ENCODE assay signal across 19 mouse cellular contexts in genomic region chr1:137428110-137428509, GRCm38 (mm10).
DNase-seq lines count a peak whose midpoint lies in the region; ATAC-seq lines count a peak whose summit lies in the region.
"Had no signal": no experiment of that assay in that cellular context is flagged by ENCODE, and none has a peak within 500 bp of the region (broad histone marks: within the 10 kb centered on the region; RNA-seq: fewer than 3 reads in every experiment).

No protein-coding gene starts in this region.

- peak; percentile 97 for ATAC-seq in frontal cortex, adult (ENCODE audit: low TSS enrichment)
- ATAC-seq: forebrain, embryonic 13.5 days; inflammation-experienced regulatory T-cells, adult 6 months had no signal

- no peak for DNase-seq in frontal cortex, postnatal 14 days (ENCODE audit: low spot score in 2 of 2)
- peak; percentile 28 for DNase-seq in left cerebral cortex, adult 11 months (ENCODE audit: low spot score)
- DNase-seq in left cerebral cortex, postnatal 4 days, result no peak
- peak; percentile 45 for DNase-seq in right cerebral cortex, adult 18-20 months
- no peak for DNase-seq in right cerebral cortex, postnatal 14 days
- no peak for DNase-seq in spleen, postnatal 36 days (ENCODE audit: low spot score in 2 of 2)
- DNase-seq: adrenal gland, postnatal 10 days; cerebellum, adult 2 months; cerebellum, postnatal 25 days; gastrocnemius, adult 2 months; heart, postnatal 4 days; kidney, adult 18-20 months; kidney, postnatal 4 days; right cerebral cortex, postnatal 4 days; thymus, adult 2 months; thymus, postnatal 4 days had no signal

- intact Hi-C loops in left cerebral cortex, postnatal 4 days (cut with DNase I), result no loop called here

Comparison
In these comparisons a context has a peak if more than half of its experiments do, and no peak if none do; other contexts are left out.
1. DNase-seq: peak in left cerebral cortex, adult 11 months (single experiment) and right cerebral cortex, adult 18-20 months (single experiment); none in frontal cortex, postnatal 14 days (0 of 2), left cerebral cortex, postnatal 4 days (single experiment), right cerebral cortex, postnatal 14 days (single experiment) and spleen, postnatal 36 days (0 of 2).